8 mouse cellular contexts compared by ENCODE assay signal in the genomic region with DNA sequence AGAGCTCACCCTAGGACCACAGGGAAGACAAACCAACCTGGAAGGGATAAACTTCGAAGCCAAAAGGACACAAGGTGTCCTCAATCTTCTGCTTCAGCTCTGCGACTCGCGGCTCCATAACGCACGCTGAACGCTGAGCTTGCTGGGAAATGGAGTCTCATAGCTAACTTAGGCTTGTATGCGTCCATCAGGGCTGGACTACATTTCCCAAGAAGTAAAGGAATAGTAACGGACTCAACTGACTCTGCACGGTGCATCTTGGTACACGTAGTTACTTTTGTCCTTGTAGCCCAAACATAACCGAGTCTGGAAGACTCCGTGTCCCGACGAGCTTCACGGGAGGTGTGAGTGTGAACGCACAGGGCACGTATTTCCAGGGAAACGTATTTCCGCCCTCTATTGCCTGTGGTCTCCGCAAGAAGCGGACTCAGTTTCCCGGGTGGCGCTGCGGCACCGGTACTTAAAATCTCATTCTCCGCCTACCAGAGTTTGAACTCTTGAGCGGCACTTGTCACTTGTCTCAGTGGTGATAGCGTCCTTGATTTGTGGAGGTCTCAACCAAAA. TPM values are rescaled to one million over a fixed set of nuclear protein-coding genes. Genes with fewer than 3 reads are reported as not detected.
DNase-seq lines count a peak whose midpoint lies in the region; ATAC-seq lines count a peak whose summit lies in the region.

Gene Mmachc (minus strand): TSS at position 206 of the 564 bp plus-strand sequence.
Gene Ccdc163 (plus strand): TSS at position 309 of the 564 bp plus-strand sequence.

- no peaks in the 10 kb centered on the region for H3K27me3 ChIP-seq in lung, embryonic 16.5 days (ENCODE audit: control insufficient read depth, insufficient read depth, low read depth, low read length)

- peak; percentile 99 for DNase-seq in MEL-GATA-1-ER (ENCODE audit: extremely low read depth, low read depth)
- DNase-seq in cerebellum, adult 8-10 months, result peak; percentile 90
- DNase-seq in forelimb bud, embryonic 11.5 days (ENCODE audit: low read depth, low spot score), result peak; percentile 97
- peak; percentile 94 for DNase-seq in layer of hippocampus, adult 9-10 months (ENCODE audit: low spot score)
- DNase-seq in ovary, postnatal 10 days (ENCODE audit: low spot score), result peak; percentile 44
- peak; percentile 85 to 89 for DNase-seq in thymus, postnatal 10 days (ENCODE audit: low spot score in 2 of 2)

- peak within 1 kb of the TSS; percentile 81 for H3K9ac ChIP-seq in lung, embryonic 16.5 days (ENCODE audit: low read length)

- peak; percentile 98 to 99 for ATAC-seq in hematopoietic stem cell, adult 5-6 weeks (replicated peaks in 1 of 2; ENCODE audit: insufficient read depth in 1 of 2, low FRiP score in 2 of 2, low TSS enrichment in 1 of 2, low read depth in 1 of 2, poor library complexity in 2 of 2, severe bottlenecking in 2 of 2)
- ATAC-seq in lung, embryonic 16.5 days (ENCODE audit: low read depth), result peak; percentile 99

- 0 out of 2 replicates have a peak within 1 kb of the TSS, but pooled peaks have one; percentile 12 for H3K27ac ChIP-seq in lung, embryonic 16.5 days (ENCODE audit: low read length)

- WGBS in lung, embryonic 16.5 days, result under 1% methylated on average over 29 of the region's 29 CpGs

- peaks cover 10% of the 10 kb centered on the region for H3K4me1 ChIP-seq in lung, embryonic 16.5 days (replicated peaks; ENCODE audit: control insufficient read depth, insufficient read depth, low read length)

- H3K4me3 ChIP-seq in lung, embryonic 16.5 days (ENCODE audit: low read length), result peak within 1 kb of the TSS; percentile 85

- H3K9me3 ChIP-seq in lung, embryonic 16.5 days (ENCODE audit: control insufficient read depth, low read length), result no peaks in the 10 kb centered on the region

- H3K36me3 ChIP-seq in lung, embryonic 16.5 days (ENCODE audit: control insufficient read depth, insufficient read depth, low read length), result peaks cover 5% of the 10 kb centered on the region

- peak within 1 kb of the TSS; percentile 87 for H3K4me2 ChIP-seq in lung, embryonic 16.5 days (ENCODE audit: low read depth, low read length)

RNA-seq across cellular contexts. Expression of gene Mmachc, which starts in this region (rescaled TPM):
- total RNA-seq in hematopoietic stem cell, adult 5-6 weeks (2017), result 17.8 and 26.2 TPM in 2 replicates
- 21.5 and 23.5 TPM in 2 replicates for polyA plus RNA-seq in lung, embryonic 16.5 days (2015; fragmentation: Nextera tagmentation; extraction: Ambion mirVana)

RNA-seq across cellular contexts. Expression of gene Ccdc163, which starts in this region (rescaled TPM):
- 19.8 and 27.4 TPM in 2 replicates for total RNA-seq in hematopoietic stem cell, adult 5-6 weeks (2017)
- 29.4 and 35.2 TPM in 2 replicates for polyA plus RNA-seq in lung, embryonic 16.5 days (2015; fragmentation: Nextera tagmentation; extraction: Ambion mirVana)

Comparison
In these comparisons a context has a peak if more than half of its experiments do, and no peak if none do; other contexts are left out.
1. Peak in every context shown above with its lines: DNase-seq, ATAC-seq, H3K4me3 ChIP-seq and H3K27ac ChIP-seq.
2. DNase-seq: peak in every context shown above with its lines; median percentile 99 in MEL-GATA-1-ER; 97 in forelimb bud, embryonic 11.5 days; 94 in layer of hippocampus, adult 9-10 months; 90 in cerebellum, adult 8-10 months; 87 in thymus, postnatal 10 days; 44 in ovary, postnatal 10 days.